Mouse (Mus musculus): ENCODE results near the gene R3hdml. TPM values are rescaled to one million over a fixed set of nuclear protein-coding genes. Genes with fewer than 3 reads are reported as not detected.

Gene R3hdml
- polyA plus RNA-seq (2015; fragmentation: Illumina TruSeq; extraction: RNeasy Lipid Tissue Mini Kit (QIAGEN cat#74804); ENCODE audit: low read depth, low replicate concordance): not detected

DNA sequence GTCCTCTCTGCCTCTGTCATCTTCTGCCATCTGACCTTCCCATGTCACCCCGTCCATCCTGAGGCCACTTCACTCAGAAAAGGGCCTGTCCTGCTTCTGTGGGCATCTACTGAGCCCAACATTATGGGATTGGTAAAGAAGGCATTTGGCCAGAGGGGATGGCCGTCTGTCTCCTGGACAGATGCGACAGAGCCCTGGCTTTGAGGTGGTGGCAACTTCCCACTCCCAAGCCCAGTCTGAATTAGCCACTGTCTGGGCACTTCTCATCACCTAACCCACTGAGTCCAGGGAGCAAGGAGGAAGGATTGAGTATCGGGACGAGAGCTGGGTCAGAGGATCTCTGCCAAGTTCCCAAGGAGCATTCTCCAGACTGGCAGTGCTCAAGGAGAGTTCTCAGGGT lies at the start of gene R3hdml:
Gene R3hdml (plus strand): TSS at position 301 of the 400 bp plus-strand sequence.

DNA sequence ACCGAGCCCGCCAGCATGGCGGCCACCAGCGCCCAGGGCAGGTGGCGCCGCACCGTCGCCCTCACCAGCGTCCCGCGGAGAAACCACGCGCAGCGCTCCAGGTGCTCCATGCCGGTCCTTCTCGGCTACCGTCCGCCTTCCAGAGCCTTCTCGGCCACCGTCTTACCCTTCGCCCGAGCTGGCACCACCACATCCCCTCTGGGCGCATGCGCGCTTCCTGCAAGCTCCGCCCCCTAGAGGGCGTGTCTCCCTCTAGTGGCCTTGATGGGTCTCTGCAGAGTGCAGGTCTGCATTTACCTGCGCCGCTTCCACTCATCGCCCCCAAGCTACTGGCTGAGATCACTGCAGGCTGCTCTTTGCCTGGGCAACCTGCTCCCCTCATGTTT lies 19.7 kb upstream of the R3hdml start, which contains the start of gene Fitm2:
Gene Fitm2 (minus strand): TSS at position 164 of the 386 bp plus-strand sequence.

DNA sequence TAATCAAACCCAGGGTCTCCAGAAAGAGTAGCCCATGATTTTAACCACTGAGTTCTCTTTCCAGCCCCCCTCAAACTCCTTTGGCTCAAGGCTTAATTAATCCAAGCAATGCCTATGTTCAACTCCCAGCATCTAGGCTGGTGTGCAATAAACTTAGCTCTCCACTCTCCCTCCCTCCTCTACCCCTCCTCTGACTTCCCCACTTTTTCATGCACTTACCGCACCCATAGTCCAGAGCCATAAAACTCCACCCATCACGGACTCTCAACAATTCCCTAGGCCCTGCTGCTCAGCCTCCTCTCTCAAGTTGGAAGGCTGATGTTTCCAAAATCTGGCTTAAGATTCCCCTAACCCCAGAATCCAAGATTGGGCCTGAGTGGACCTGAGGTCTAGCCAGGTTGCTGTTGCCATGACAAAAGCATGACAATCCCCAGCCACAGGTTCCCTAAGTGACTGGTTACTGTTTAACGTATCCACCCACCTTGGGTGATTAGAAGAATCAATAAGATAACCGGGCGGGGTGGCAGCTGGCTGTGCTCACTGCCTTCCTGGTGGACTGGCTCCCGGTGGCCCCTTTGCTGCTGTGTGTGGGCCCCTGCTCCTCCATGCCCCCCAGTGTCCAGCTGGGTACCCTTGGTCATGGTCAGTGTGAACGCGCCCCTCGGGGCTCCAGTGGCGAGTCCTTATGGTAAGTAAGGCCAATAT lies 14.3 kb downstream of the R3hdml start, which contains the start of gene Hnf4a:
Gene Hnf4a (plus strand): TSS at position 509 of the 705 bp plus-strand sequence.

Other genes with a start within 250 kb of the R3hdml start
- gene Jph2, start 94.3 kb upstream of the R3hdml start, polyA plus RNA-seq (2015; fragmentation: Illumina TruSeq; extraction: RNeasy Lipid Tissue Mini Kit (QIAGEN cat#74804); ENCODE audit: low read depth, low replicate concordance): 0.70 TPM
- 31.0 TPM for gene Oser1, start 67.6 kb upstream of the R3hdml start, polyA plus RNA-seq (2015; fragmentation: Illumina TruSeq; extraction: RNeasy Lipid Tissue Mini Kit (QIAGEN cat#74804); ENCODE audit: low read depth, low replicate concordance)
- 74.6 TPM for gene Gdap1l1, start 53.8 kb upstream of the R3hdml start, polyA plus RNA-seq (2015; fragmentation: Illumina TruSeq; extraction: RNeasy Lipid Tissue Mini Kit (QIAGEN cat#74804); ENCODE audit: low read depth, low replicate concordance)
- 20.6 TPM for gene Fitm2, start 19.7 kb upstream of the R3hdml start, polyA plus RNA-seq (2015; fragmentation: Illumina TruSeq; extraction: RNeasy Lipid Tissue Mini Kit (QIAGEN cat#74804); ENCODE audit: low read depth, low replicate concordance)
- gene Hnf4a, start 14.5 kb downstream of the R3hdml start, polyA plus RNA-seq (2015; fragmentation: Illumina TruSeq; extraction: RNeasy Lipid Tissue Mini Kit (QIAGEN cat#74804); ENCODE audit: low read depth, low replicate concordance): not detected
- 44.8 TPM for gene Ttpal, start 110.0 kb downstream of the R3hdml start, polyA plus RNA-seq (2015; fragmentation: Illumina TruSeq; extraction: RNeasy Lipid Tissue Mini Kit (QIAGEN cat#74804); ENCODE audit: low read depth, low replicate concordance)
- gene Serinc3, start 152.8 kb downstream of the R3hdml start, polyA plus RNA-seq (2015; fragmentation: Illumina TruSeq; extraction: RNeasy Lipid Tissue Mini Kit (QIAGEN cat#74804); ENCODE audit: low read depth, low replicate concordance): 195 TPM
- gene Pkig, start 166.1 kb downstream of the R3hdml start, polyA plus RNA-seq (2015; fragmentation: Illumina TruSeq; extraction: RNeasy Lipid Tissue Mini Kit (QIAGEN cat#74804); ENCODE audit: low read depth, low replicate concordance): 151 TPM

Data from brain, adult 10 weeks (tissue).